Mouse (Mus musculus) induced T-regulatory cell, adult 2 months (primary cell): Measurements from ENCODE around the gene Sik3.
"Not testable (repeated sequence)": the region's sequence is repeated elsewhere in the genome, so short reads cannot be mapped to it uniquely, and the experiment has no call there.

Experiments
- DNase-seq: peaks from one replicate; pipeline ENCODE4 v3.0.0-alpha.2; 2012; ENCODE audit warnings: low read depth

The Sik3 gene

DNA sequence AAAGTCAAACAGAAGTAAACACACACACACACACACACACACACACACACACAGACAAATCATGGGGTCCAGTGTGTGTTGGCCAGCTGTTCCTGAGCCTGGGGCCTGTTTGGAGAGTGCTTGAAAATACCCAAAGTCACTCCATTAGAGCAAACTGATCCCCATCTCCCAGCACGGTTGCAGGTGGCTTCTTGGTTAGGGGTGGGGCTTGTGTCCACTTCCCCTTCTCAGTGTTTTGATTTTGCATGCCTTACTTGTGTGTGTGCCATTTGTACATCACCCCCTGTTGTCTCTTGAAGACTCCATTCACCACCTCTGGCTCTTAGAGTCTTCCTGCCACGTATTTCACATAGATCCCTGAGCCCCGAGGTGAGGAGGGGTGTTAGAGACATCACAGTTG, 45.4 kb downstream of the Sik3 start:
- DNase-seq, result no peak

DNA sequence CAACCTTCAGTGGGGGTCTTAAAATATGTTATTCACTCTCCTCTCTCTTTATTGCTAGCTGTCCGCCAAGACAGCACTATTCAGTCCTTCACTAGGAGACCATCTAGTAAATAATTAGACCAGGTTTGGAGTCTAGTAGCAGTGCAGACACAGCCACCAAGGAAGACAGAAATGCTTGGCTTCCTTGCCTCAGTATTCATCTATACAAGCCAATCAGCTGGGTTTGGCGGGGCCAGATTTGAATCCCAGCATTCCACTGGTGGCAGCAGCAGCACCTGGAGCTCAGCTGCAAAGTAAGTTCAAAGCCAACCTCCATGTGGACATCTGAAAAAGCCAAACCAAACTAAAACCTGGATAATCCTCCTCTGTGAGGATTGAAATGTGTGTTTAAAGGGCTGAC, 47.6 kb downstream of the Sik3 start:
- no peak for DNase-seq

DNA sequence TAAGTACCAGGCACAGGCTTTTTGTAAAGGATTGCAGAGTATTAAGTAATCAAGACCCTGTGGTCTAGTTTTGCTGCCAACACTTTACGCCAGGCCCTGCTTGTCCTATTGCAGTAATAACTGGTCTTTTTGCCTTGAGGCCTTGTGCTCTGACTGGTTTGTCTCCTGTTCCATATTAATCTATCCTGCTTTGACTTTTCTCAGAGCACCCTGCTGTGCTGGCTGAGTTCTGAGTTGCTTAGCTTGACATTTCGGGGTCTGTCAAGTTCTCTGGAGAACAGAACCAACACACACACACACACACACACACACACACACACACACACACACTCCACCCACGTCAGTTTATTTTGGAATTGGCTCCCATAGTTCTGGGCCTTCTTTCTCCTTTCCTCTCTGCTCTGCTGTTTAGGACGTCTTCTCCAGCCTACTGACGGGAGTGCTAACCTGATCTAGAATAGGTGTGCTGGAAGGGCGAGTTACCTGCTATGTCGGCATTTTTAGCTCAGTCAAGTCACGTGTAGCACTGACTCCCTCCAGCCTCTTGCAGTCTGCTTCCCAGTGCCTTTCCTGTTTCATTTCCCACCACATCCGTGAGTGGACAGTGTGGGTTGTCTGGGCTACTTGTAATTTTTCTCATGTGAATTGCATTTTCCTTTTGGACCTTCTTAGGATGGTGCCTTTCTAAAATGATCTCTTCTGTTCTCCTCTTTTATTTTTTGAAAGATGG, 49.2 kb downstream of the Sik3 start:
- DNase-seq, result no peak

DNA sequence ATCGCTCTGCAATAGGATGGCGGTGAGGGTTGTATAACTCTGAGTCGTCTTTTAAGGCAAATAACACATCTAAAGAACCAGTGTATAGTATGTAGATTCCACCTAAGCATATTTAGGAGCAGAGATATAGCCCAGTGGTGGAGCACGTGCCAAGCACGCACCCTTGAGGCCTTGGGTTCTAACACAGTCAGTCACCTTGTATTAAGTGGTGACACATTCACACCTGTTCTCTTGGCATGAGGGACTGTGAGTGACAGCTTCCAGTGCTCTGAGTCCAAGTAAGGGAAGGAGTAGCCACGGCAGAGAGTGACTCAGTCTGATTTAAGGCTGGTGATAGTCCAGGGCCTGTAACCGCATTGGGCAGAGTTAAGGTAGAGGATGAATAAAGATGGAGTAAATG, 51.7 kb downstream of the Sik3 start:
- DNase-seq, result no peak

DNA sequence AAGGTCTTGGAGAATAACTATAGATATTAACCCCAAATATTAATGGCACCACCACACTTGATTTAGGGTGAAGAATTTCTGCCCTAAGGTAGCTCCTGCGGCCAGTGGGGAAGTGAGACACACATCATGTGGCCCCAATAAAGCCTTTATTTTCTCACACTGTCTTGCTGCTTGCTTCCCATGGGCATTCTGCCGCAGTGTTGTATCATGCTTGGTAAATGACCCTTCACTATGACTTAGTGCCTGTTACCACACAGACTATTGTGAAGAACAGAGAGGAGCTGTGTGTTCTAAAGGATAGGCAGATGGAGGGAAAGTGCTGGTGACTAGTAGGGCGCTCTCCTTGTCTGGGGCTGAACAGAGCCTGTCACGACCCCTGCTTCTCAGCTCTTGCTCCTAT, 54.1 kb downstream of the Sik3 start:
- DNase-seq, result no peak

DNA sequence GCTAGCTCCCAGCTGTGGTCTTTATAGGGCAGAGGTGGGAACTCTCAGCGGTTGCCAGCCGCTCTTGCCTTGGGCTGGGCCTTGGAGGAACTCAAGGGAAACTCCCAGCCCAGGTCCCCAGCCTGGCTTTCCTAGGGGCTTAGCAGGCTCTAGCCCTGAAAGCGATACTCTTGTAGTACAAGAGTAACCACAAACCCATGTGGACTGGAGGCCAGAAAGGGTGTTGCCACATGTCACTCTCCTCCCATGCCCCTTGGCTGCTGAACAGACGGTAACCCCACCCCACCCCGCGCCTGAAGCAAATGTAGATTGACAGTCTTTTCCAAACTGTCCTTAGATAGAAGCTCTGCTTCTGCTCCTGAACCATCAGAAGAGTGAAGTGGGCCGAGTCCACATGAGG, 55.1 kb downstream of the Sik3 start:
- DNase-seq, result peak; percentile 27

DNA sequence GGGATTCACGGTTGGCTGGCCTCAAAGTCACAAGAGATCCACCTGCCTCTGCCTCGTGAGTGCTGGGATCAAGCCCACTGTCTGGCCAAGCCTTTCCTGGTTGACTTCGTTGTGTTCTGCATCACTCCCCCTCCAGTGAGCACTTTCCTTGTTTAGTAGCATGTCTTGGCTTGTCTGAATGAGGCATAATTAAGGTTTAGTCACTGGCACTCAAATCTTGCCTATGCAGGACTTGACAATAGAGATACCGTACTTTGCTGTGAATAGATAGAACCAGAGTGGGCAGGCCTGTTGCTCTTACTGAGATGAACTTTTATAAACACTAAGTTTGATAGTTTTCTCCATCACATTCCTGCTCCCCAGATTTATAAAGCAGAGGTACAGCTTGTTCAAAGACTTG, 56.4 kb downstream of the Sik3 start:
- no peak for DNase-seq

DNA sequence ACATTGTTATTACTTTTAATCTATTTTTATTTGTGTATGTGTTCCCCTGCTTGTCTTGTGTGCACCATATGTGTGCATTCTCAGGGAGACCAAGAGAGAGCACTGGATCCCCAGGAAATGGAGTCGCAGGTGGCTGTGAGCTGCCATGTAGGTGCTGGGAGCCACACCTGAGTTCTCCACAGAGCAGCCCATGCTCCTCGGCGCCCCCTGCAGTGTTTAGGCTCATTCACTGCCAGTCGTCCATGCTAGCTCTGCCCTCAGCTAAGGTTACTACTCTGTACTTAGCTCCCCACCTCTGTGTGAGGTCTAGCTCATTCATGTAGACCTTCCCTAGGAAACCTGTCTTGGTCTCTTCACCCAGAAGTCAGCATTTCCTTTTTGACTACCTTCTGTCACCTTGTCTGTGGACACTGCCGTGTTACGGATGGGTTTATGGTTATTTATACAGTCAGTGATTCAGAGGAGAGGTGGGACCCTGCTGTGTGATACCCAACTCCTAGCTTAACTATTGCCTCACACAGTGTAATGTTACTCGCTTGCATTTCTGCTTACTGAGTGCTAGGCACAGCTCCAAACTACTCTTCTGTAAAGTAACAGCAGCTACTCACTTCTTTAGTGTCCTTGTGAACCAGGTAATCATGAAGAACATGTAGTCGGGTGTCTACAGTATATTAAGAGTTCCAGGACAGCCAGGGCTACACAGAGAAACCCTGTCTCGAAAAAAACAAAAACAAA, 59.6 kb downstream of the Sik3 start:
- peak; percentile 32 for DNase-seq

DNA sequence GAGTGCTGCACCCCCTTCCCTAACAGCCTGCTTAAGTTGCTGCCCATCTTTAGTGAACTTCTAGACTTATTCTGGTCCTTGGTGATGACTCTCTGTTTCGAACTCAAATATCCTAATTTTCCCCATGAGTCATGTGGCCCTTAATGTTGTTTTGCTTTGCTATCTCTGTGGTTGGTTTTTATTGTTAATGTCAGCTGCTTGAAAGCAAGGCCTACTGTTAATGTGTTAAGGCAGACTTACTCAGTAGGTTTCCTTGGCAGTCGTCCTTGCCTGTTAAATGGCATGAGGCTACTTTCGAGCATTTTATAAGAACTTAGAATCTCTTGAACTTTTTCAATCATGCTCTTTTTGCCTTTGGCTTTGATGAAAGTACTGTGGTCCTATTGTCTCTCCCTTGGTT, 60.8 kb downstream of the Sik3 start:
- peak; percentile 29 for DNase-seq

DNA sequence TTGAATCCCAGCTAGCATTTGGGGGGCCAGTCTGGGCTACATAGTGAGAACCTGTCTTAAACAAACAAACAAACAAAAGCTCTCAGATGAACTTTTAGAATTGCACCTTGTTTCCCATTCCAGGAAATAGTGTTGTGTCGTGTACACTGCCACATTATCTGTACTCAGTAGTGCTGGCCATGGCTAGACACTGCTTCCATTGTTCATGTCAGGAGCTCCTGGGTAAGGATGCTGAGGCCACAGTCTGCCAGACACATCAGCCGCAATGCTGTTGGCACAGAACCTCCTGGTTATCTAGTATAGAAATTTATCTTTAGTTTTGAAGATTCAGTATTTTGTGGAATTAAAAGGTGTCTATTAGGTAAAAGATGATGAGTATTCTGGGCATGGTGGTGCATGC, 63.0 kb downstream of the Sik3 start:
- DNase-seq, result no peak

DNA sequence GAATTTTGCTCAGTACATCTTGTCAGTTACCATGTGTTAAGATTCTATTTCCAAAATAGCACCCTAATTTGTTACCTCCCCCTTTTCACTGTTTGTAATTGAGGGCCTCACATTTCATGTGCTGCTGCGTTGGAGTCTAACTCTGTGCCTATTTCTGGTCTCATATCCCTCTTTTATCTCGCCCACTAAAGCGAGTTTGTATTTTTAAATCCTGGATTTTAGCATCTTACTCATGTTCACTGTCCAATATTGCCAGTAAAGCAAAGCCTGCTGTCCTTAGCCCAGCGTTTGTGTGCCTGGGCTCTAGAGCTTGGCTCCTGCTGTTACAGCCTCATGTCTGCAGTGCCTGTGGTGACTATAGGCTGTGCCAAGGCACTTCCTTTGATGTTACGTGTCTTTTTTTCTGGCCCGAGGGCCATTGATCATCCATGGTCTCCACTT, 69.8 kb downstream of the Sik3 start:
- DNase-seq, result no peak

DNA sequence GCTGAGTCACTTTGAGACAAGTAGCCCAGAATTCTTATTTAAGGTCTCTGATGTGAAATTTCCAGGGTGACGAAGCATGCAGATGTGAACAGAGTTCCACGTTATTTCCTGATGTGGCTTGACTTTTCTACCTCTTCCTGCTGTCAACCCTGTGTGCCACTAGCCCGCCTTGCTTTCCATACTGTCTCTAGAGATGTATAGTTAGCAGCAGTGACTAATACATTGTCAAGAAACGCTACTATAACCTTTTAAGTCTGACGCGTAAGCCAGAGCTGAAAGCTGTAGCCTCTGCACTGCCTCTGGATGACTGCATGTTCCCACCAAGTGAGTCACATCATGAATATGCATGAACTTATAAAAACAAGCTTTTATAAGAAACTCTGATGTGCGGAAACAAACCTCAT, 70.9 kb downstream of the Sik3 start:
- DNase-seq, result peak; percentile 73

DNA sequence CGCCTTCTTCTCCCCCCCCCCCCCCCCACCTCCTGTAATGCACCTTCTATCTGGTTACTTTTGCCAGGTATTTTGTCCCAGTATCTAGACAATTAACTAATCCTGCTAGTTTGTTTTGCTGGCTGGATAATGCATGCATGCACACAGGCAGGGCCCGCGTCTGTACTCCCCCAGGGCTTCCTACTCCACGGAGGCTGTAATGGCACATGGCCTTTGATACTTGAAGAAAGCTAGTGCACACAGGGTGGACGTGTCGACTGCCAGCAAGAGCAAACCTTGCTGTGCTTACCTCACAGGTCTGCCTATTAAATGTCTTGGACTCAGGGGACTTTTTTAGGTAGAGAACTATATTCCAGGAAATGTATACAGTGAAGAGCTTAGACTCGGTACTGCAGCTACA, 73.3 kb downstream of the Sik3 start:
- no peak for DNase-seq

DNA sequence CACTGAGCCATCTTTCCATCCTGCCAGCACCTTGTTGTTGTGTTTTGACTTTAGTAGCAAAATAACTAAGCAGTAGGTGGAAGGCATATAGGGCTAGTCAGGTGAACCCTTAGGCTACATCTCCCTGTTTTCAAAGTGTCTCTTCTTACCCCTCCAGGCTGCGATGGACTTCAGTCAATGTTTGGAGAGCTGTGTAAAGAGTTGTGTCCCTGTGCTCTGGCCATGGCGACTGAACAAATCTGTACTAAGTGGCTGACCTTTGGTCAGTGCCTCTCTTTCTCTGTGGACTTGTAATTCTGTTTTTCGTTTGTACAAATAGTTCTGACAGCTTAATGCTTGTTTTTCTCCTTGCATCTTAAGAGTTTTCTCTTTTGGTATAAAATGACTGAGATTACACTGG, 74.2 kb downstream of the Sik3 start:
- DNase-seq, result no peak

DNA sequence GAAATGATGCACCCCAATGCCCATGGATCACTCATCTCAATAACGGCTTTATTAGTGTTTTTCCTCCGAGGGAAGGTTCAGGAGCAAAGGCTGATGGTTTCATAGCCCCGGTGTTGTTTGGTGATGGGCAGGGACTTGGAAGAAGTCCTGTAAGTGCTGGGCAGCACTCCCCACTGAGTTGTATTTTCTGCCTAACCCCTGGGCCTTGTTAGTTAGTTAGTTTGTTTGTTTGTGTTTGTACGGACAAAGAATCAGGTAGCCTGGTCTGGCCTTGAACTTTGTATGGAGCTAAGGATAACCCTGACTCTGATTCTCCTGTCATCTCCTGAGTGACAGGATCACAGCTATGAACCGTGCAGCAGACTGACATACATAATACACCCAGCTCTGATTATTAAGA, 74.8 kb downstream of the Sik3 start:
- no peak for DNase-seq

DNA sequence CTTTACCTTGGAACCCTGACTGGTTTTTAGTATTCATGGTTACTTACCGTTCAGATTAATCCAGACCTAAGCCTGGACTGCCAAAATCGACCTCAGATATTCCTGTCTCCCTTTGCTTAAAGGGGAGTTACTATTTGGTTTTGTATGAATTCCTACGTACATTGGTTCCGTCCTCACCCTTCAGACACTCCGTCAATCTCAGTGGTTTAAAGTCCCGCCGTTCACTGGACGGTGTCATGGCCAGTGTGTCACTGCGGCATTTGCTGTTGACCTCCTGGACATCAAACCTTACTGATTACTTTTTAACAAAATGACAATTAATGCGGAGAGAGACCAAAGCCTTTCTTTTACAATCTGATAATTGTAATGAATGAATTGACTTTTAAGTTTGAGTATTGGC, 76.1 kb downstream of the Sik3 start:
- DNase-seq, result no peak

DNA sequence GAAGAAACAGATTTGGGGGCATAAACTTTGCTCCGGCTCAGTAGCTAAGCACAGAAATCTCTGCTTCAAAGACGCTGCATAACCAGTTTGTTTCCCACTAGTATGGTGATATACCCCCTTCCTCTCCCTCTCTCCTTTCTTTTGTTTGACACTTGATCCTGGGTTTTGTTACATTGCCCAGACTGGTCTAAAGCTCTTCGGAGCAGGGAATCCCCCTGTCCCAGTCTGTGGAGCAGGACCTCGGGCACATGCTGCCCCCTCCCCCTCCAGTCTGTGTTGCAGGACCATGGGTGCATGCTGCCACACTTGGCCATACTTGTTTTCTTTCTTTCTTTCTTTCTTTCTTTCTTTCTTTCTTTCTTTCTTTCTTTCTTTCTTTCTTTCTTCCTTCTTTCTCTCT, 77.4 kb downstream of the Sik3 start:
- DNase-seq, result no peak

DNA sequence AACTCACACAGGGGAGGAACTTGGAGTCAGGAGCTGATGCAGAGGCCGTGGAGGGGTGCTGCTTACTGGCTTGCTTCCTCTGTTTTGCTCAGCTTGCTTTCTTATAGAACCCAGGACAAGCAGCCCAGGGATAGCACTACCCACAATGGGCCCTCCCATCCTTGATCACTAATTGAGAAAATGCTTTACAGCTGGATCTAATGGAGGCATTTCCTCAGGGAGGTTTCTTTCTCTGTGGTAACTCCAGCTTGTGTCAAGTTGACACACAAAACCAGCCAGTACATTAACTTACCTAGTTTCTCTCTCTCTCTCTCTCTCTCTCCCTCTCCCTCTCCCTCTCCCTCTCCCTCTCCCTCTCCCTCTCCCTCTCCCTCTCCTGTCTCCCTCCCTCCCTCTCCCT, 78.5 kb downstream of the Sik3 start:
- DNase-seq, result not testable (repeated sequence)

DNA sequence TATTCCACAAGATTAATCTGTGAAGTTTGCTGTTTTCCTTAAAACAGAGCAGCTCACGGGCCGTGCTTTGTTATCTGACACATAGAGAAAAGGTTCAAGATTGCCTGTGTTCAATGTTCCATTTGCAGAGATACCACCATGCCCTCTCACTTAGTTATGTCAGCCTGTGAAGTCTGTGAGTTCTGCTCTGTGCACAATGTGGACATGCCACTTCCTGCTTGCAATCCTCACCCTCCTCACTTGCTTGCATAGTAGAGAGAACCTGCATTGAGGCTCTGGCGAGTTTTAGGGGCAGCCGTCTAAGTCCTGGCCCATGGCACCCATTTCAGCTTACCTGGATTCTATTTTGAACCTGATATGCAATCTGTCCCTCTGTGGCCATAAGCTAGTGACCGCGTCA, 80.0 kb downstream of the Sik3 start:
- no peak for DNase-seq

DNA sequence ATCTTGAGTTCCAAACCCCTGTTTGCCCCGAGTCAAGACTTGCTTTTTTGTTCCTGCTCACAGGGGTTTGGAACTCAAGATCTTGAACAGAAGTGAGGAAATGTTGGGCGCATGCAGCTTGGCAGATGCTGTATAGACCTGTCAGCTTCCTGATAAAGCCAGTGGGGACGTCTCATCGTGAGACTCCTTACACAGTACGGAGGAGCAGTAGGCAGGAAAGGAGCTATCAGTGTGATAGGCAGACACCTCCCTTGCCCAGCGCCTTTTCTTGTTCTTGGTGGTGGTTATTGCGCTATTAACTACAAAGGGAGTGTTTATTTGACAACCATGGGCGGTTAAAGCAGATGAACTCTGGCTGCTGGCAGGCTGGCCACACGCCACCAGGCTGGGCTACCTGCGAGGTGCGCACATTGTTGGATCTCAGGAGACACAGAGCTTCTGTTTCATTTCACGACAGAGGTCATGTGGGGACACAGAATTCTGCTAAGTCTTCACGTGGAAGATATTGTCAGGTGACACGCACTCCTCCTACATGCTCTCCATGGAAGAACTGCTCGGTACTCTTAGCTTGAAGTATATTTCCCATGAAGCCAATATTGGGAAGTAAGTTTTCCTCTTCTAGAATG, 85.9 kb downstream of the Sik3 start:
- no peak for DNase-seq

DNA sequence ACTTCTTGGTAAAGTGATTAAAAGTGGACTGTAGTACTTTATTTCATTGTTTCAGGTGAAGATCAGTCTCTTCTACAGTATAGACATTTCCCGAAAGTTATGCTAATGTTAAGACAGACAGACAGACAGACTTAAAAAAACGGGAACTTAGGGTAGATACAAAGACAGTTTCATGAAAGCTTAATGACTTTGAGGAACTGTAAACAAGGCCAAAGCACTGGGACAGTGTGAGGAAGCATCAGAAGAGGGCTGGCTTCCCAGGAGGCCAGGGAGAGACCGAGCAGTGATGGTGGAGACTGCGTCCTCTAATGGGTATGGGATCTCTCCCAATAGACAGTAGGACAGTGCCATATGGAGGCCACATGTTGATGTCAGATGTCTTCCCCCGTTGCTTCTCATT, 86.5 kb downstream of the Sik3 start:
- no peak for DNase-seq

DNA sequence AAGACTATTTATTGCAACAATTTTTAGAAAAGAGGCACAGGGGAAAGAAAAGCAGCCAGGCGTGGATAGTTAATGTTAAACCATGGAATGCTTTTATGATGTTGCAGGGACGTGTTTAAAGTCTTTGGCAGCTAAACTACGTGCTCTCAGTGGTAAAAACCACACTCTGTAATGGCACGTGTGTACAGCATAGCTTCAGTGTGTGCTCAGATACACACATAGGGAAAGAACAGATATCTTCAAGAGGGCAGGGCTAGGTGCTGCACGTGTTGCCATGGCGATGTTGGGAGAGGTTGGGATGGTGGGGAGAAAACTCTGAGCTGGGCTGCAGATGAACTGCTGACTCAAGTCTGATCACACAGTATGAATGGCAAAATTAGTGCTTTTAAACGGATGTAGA, 90.5 kb downstream of the Sik3 start:
- no peak for DNase-seq

DNA sequence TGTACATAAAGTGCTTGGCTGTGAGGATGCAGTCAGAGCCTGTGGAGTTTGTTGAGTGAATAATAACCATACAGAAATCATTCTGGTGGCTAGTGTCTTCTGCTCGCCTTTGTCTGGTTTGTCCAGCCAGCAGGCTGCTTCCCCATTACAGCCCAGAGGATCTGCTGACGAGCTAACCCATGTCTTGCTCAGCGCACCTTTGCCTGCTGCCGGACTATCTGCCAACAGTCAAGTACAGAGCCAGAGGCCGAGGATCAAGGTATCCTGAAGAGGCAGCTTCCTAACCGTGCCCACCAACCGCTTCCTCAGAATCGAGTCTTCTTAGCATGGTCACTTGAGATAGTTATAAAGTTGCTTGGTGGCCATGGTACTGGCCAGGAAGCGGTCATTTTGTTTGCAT, 93.5 kb downstream of the Sik3 start:
- no peak for DNase-seq
